Mouse (Mus musculus): Measurements from ENCODE around the gene Nadsyn1. TPM values are rescaled to one million over a fixed set of nuclear protein-coding genes. Genes with fewer than 3 reads are reported as not detected.
A peak's percentile ranks its signal among the peaks of the same experiment; 100 is the strongest.

The Nadsyn1 gene
- total RNA-seq, 2 experiments from 2014 or later: 4.2 to 4.4 TPM

GRCm38 (mm10) chr7:143808909-143809308, 13.7 kb downstream of the Nadsyn1 start:
- intact Hi-C loops (cut with DNase I): no loop called here

GRCm38 (mm10) chr7:143805199-143805624, 17.4 kb downstream of the Nadsyn1 start:
- intact Hi-C loops (cut with DNase I): no loop called here

More at GRCm38 (mm10) chr7:143808909-143809308, 13.7 kb downstream of the Nadsyn1 start:
- no peak for DNase-seq

GRCm38 (mm10) chr7:143801195-143802065, 21.2 kb downstream of the Nadsyn1 start:
- intact Hi-C loops (cut with DNase I): no loop called here
- DNase-seq: no peak

More at GRCm38 (mm10) chr7:143805199-143805624, 17.4 kb downstream of the Nadsyn1 start:
- DNase-seq: no peak

- intact Hi-C loops (cut with DNase I): no loop called here
- no peak for DNase-seq
These were observed 21.9 kb downstream of the Nadsyn1 start for GRCm38 (mm10) chr7:143800770-143801169.

- intact Hi-C loops (cut with DNase I): no loop called here
- no peak for DNase-seq
These were observed 23.9 kb downstream of the Nadsyn1 start for GRCm38 (mm10) chr7:143798783-143799182.

- intact Hi-C loops (cut with DNase I): no loop called here
- no peak for DNase-seq
These were observed 29.5 kb downstream of the Nadsyn1 start for GRCm38 (mm10) chr7:143793121-143793520.

GRCm38 (mm10) chr7:143792336-143792985, 30.2 kb downstream of the Nadsyn1 start:
- intact Hi-C loops (cut with DNase I): no loop called here
- DNase-seq: no peak

- intact Hi-C loops (cut with DNase I): no loop called here
- peak; percentile 79 to 83 for DNase-seq
These were observed 38.4 kb downstream of the Nadsyn1 start, which contains the start of gene Mrgpre for GRCm38 (mm10) chr7:143783996-143784829. TSS of gene Mrgpre (minus strand) at chr7:143784500.

- intact Hi-C loops (cut with DNase I): no loop called here
These were observed 39.2 kb downstream of the Nadsyn1 start for GRCm38 (mm10) chr7:143783378-143783995.

GRCm38 (mm10) chr7:143777375-143777774, 45.3 kb downstream of the Nadsyn1 start:
- no peak for DNase-seq
- intact Hi-C loops (cut with DNase I): no loop called here

More at GRCm38 (mm10) chr7:143783378-143783995, 39.2 kb downstream of the Nadsyn1 start:
- DNase-seq: no peak

GRCm38 (mm10) chr7:143776137-143776536, 46.5 kb downstream of the Nadsyn1 start:
- intact Hi-C loops (cut with DNase I): no loop called here
- DNase-seq: no peak

- DNase-seq: no peak
- intact Hi-C loops (cut with DNase I): no loop called here
These were observed 53.2 kb downstream of the Nadsyn1 start for GRCm38 (mm10) chr7:143769461-143769860.

- DNase-seq: no peak
- intact Hi-C loops (cut with DNase I): no loop called here
These were observed 54.4 kb downstream of the Nadsyn1 start for GRCm38 (mm10) chr7:143768267-143768666.

- DNase-seq: no peak
- intact Hi-C loops (cut with DNase I): no loop called here
These were observed 55.8 kb downstream of the Nadsyn1 start, which contains the start of gene Mrgprg for GRCm38 (mm10) chr7:143766893-143767292. TSS of gene Mrgprg (minus strand) at chr7:143766993.

GRCm38 (mm10) chr7:143764876-143765530, 57.6 kb downstream of the Nadsyn1 start:
- intact Hi-C loops (cut with DNase I): loop anchor here (1.0 to 5.0 kb wide), 3 partner anchors 59 to 283 kb away; no protein-coding TSS in a partner anchor
- DNase-seq: no peak

- intact Hi-C loops (cut with DNase I): loop anchor here (1.0 to 5.0 kb wide), 3 partner anchors 57 to 281 kb away; no protein-coding TSS in a partner anchor
- no peak for DNase-seq
These were observed 58.9 kb downstream of the Nadsyn1 start for GRCm38 (mm10) chr7:143763794-143764193.

GRCm38 (mm10) chr7:143758956-143759355, 63.7 kb downstream of the Nadsyn1 start:
- intact Hi-C loops (cut with DNase I): loop anchor here (10.0 kb wide), 1 partner anchor 604 kb away; no protein-coding TSS in a partner anchor
- DNase-seq: no peak

GRCm38 (mm10) chr7:143757696-143758095, 65.0 kb downstream of the Nadsyn1 start:
- intact Hi-C loops (cut with DNase I): loop anchor here (10.0 kb wide), 1 partner anchor 603 kb away; no protein-coding TSS in a partner anchor
- DNase-seq: no peak

GRCm38 (mm10) chr7:143757027-143757390, 65.6 kb downstream of the Nadsyn1 start:
- intact Hi-C loops (cut with DNase I): loop anchor here (10.0 kb wide), 1 partner anchor 602 kb away; no protein-coding TSS in a partner anchor
- peak; percentile 67 to 74 for DNase-seq
